Mouse (Mus musculus) lung, adult 2 months (tissue): ENCODE results near the gene Eddm3b.

ENCODE experiments used
- CTCF ChIP-seq: fragments of 200-500 bp; IDR thresholded peaks from 2 replicates; pipeline ENCODE4 v1.5.1; 2011; ENCODE audit warnings: mild to moderate bottlenecking, low read length, control low read depth; ENCODE audit not compliant: insufficient read depth
- POLR2A ChIP-seq: fragments of 200-500 bp; IDR thresholded peaks from 2 replicates; pipeline ENCODE4 v1.6.1; 2011; ENCODE audit warnings: low read depth, mild to moderate bottlenecking, control low read depth, low read length, borderline replicate concordance; ENCODE audit errors: extremely low read depth

GRCm38 (mm10) chr14:51148006-51148405 lies 33.8 kb downstream of the Eddm3b start:
- TF ChIP-seq POLR2A: no peak
- no peak for TF ChIP-seq CTCF
